Mouse (Mus musculus) urinary bladder, postnatal 0 days (tissue): Measurements from ENCODE around the gene Vmn1r229. TPM values are rescaled to one million over a fixed set of nuclear protein-coding genes. Genes with fewer than 3 reads are reported as not detected.

Experiments used
- polyA plus RNA-seq: library from polyadenylated mRNA; unstranded; fragments of >200 nt; fragmentation: Nextera tagmentation; extraction: Ambion mirVana; gene quantifications from 2 replicates; pipeline ENCODE4 v1.2.1, GENCODE M21; 2015

Gene Vmn1r229
- not detected in 2 replicates for polyA plus RNA-seq

GRCm38 (mm10) chr17:20811255-20811654, at the start of gene Vmn1r229:
Gene Vmn1r229, plus strand, starts transcription at chr17:20811555.

DNA sequence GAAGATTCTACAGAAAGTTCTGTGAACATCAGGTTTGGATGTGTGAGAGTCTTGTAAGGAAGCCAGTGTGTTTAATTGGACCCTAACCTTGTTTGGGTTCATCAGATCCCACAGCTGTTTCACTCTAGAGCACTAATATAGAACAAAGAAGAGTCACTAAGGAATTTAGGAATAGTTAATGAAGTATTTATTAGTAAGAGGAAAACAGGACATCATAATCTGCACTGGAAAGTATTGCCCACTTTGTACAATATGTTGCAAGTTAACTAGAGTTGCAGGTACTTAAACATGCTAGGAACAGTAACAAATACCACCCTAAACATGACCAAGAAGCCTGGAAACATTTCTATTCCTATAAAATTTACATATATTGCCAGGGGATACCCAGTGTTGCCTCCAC, 25.3 kb upstream of the Vmn1r229 start, which contains the start of gene Vmn1r228:
TSS of gene Vmn1r228 (minus strand) at position 101 of the 400 bp plus-strand sequence.

DNA sequence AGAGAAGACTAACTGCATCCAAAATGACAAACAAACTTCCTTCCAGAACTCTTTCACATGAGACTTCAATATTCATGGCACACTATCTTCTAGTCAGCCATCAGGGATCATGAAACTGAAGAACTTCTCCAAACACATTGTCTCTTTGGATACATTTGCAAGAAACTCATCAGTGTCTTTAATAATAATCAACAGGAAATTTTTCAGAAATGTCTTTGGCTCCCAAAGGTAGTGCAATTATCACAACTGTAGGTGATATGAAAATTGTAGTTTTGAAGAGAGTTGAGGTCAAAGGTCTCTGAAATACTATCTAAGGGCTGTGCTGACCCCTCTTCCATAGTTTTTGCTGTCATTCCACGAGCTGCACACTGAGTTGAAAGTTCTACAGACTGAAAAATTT, 28.8 kb downstream of the Vmn1r229 start, which contains the start of gene Vmn1r230:
TSS of gene Vmn1r230 (plus strand) at position 301 of the 400 bp plus-strand sequence.

Other genes with a start within 250 kb of the Vmn1r229 start
- gene Vmn2r109, start 246.8 kb upstream of the Vmn1r229 start, polyA plus RNA-seq = not detected in 2 replicates
- gene Vmn2r110, start 215.1 kb upstream of the Vmn1r229 start, polyA plus RNA-seq = 0.01 TPM in 1 of 2 replicates, not detected in the other
- not detected in 2 replicates for gene Fpr-rs3, start 186.7 kb upstream of the Vmn1r229 start, polyA plus RNA-seq
- not detected in 2 replicates for gene Vmn1r226, start 128.7 kb upstream of the Vmn1r229 start, polyA plus RNA-seq
- gene Vmn1r227, start 81.7 kb upstream of the Vmn1r229 start, polyA plus RNA-seq = not detected in 2 replicates
- gene Vmn1r228, start 25.4 kb upstream of the Vmn1r229 start, polyA plus RNA-seq = not detected in 2 replicates
- gene Vmn1r230, start 28.9 kb downstream of the Vmn1r229 start, polyA plus RNA-seq = not detected in 2 replicates
- gene Vmn1r231, start 93.5 kb downstream of the Vmn1r229 start, polyA plus RNA-seq = not detected in 2 replicates
- gene Vmn1r232, start 108.2 kb downstream of the Vmn1r229 start, polyA plus RNA-seq = not detected in 2 replicates
- gene Ppp2r1a, start 133.8 kb downstream of the Vmn1r229 start, polyA plus RNA-seq = 227 and 248 TPM in 2 replicates
- gene Vmn1r233, start 184.9 kb downstream of the Vmn1r229 start, polyA plus RNA-seq = not detected in 2 replicates
- gene Zfp160, start 197.3 kb downstream of the Vmn1r229 start, polyA plus RNA-seq = 6.0 and 7.3 TPM in 2 replicates